Mouse (Mus musculus) spleen, adult 2 months (tissue): ENCODE data around the gene Pcgf2. TPM values are rescaled to one million over a fixed set of nuclear protein-coding genes. Genes with fewer than 3 reads are reported as not detected.

Experiments used
- DNase-seq, 2 experiments: peaks; one replicate each; pipeline versions ENCODE4 v3.0.0 to v3.0.0-alpha.2; 2012 to 2021; ENCODE audit warnings: low spot score in 2 of 2, low read depth in 1 of 2
- H3K27ac ChIP-seq: fragments of 200-500 bp; 2 replicates; pipeline ENCODE4 v1.5.1; 2012; ENCODE audit warnings: low read length, inconsistent platforms; ENCODE audit not compliant: insufficient read depth
- H3K27me3 ChIP-seq: fragments of 200-500 bp; 2 replicates; pipeline ENCODE4 v1.6.1; 2012; ENCODE audit warnings: mild to moderate bottlenecking, moderate library complexity, low read length, inconsistent platforms; ENCODE audit not compliant: control insufficient read depth, insufficient read depth
- H3K36me3 ChIP-seq: fragments of 200-500 bp; 2 replicates; pipeline ENCODE4 v1.6.1; 2012; ENCODE audit warnings: mild to moderate bottlenecking, low read length, inconsistent platforms; ENCODE audit not compliant: control insufficient read depth, insufficient read depth
- H3K4me1 ChIP-seq: fragments of 200-500 bp; 2 replicates; pipeline ENCODE4 v1.6.1; 2011; ENCODE audit warnings: inconsistent platforms; ENCODE audit not compliant: control insufficient read depth, insufficient read depth, insufficient read length
- H3K4me3 ChIP-seq: fragments of 200-500 bp; 2 replicates; pipeline ENCODE4 v1.5.1; 2011; ENCODE audit warnings: mild to moderate bottlenecking, inconsistent platforms; ENCODE audit not compliant: insufficient read depth, insufficient read length; ENCODE audit errors: extremely low read depth
- CTCF ChIP-seq: fragments of 200-500 bp; IDR thresholded peaks from 2 replicates; pipeline ENCODE4 v1.5.1; 2011; ENCODE audit warnings: mild to moderate bottlenecking, inconsistent platforms; ENCODE audit not compliant: insufficient read depth, insufficient read length, insufficient replicate concordance; ENCODE audit errors: extremely low read depth
- POLR2A ChIP-seq: fragments of 200-500 bp; IDR thresholded peaks from 2 replicates; pipeline ENCODE4 v1.6.1; 2011; ENCODE audit warnings: low read depth, low read length, inconsistent platforms
- WGBS: fragments of 180-500 bp; shearing (Covaris S2); methylation state at CpG from one replicate; pipeline ENCODE4 v1.1.7; 2018; 5-methylcytosine and 5-hydroxymethylcytosine counted together
- polyA plus RNA-seq: library from polyadenylated mRNA; depleted of rRNA; stranded (reverse); fragments of >200 nt; gene quantifications from 2 replicates; pipeline ENCODE4 v1.2.3, GENCODE M21; 2012; rRNA removed

Pcgf2 gene
- 10.0 and 14.4 TPM in 2 replicates for polyA plus RNA-seq

DNA sequence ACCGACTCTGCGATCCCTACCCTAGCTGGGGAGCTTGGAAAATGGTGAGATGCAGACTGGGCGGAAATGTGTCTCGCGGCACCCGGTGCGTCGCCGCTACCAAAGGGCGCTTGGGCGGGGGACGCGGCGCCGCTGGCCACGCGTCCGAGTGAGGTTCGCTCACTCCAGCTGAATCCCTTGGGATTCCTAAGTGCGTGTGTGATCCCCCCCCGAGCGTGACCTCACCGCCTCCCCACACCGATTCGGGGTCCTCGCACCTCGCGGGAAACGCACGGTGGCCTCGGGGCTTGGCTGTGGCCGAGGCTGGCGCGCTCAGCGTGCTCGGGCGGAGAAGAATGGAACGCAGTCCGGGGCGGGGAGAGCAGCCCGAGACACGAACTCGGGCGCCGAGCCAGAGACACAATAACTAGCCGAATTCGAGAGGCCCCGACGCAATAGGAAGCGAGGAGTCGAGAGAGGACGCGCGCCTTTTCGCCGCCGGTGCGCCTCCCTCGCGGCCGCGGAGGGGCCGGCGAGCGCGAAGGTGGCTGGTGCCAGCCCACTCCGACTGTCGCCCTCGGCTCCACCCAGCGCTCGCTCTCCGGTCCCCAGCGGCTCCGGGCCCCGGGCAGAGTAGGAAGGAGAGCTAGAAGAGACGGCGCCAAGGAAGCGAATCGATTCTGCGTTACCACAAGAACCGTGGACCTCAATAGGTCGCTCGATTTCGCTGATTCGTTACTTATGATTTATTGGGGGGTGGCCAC is at the start of gene Pcgf2:
TSS of gene Pcgf2 (minus strand) at position 495 of the 743 bp plus-strand sequence.
- peak in 1 of 2 experiments; percentile 49 for DNase-seq
- peaks cover 13% of the 10 kb centered on the region; the same call in 1 of the 2 replicates for H3K4me1 ChIP-seq
- WGBS, result under 1% methylated on average over 85 of the region's 85 CpGs
- H3K36me3 ChIP-seq, result no peaks in the 10 kb centered on the region
- peak within 1 kb of the TSS; percentile 58 for H3K4me3 ChIP-seq
- H3K27me3 ChIP-seq, result peaks cover 13% of the 10 kb centered on the region
- TF ChIP-seq POLR2A (no peak), CTCF (no peak)
- peak within 1 kb of the TSS; percentile 21 for H3K27ac ChIP-seq

DNA sequence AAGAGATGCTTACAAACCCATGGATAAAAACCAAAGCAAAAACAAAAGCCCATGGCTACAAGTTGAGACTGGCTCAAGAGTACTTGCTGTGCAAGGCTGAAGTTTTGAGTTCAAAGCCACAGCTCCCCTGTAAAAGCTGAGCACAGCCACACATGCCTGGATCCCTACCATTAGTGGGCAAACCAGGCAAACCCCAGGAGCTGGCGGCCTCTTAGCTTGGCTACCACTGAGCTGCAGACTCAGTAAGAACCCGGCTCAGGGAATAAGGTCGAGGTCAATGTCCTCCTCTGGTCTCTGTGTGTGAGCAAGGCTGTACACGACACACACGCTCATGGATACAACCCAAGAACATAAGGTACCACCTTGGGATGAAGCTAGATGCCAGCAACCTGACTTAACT is 48.2 kb upstream of the Pcgf2 start:
- Histone ChIP-seq H3K36me3 (peaks cover 36% of the 10 kb centered on the region), H3K4me1 (no peaks in the 10 kb centered on the region), H3K27me3 (no peaks in the 10 kb centered on the region), H3K27ac (no peak overlapping the region), H3K4me3 (no peak overlapping the region)
- TF ChIP-seq POLR2A (no peak), CTCF (no peak)
- WGBS, result 90% methylated on average over 5 of the region's 5 CpGs
- DNase-seq, result no peak

DNA sequence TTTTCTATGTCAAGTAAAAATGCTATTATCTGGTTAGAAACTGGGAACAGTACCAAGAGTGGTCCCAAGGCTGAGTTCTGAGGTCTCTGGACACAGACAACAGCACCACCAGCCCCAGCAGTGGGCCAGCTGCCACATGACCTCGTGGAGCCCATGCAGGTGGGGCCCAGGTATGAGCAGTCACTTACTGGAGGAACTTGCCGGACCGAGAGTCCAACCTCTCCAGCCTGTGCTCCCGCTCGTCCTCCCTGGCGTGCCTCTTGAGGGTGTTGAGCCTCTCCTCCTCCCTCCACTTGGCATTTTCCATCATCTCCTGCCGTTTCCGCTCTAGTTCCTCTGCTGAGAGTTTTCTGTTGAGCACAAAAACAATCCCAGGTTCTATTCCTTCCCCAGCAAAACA is 47.5 kb upstream of the Pcgf2 start:
- WGBS, result 94% methylated on average over 8 of the region's 8 CpGs
- H3K36me3 ChIP-seq, result peaks cover 29% of the 10 kb centered on the region
- H3K4me1 ChIP-seq, result peaks cover 4% of the 10 kb centered on the region; the same call in 1 of the 2 replicates

GRCm38 (mm10) chr11:97745331-97745721 is 45.0 kb upstream of the Pcgf2 start:
- 9% methylated on average over 13 of the region's 13 CpGs for WGBS
- peak overlapping the region; percentile 100 for H3K27ac ChIP-seq
- H3K4me1 ChIP-seq, result peaks cover 10% of the 10 kb centered on the region; the same call in 1 of the 2 replicates
- no peak for DNase-seq
- TF ChIP-seq CTCF (no peak), POLR2A (no peak)
- H3K36me3 ChIP-seq, result peaks cover 15% of the 10 kb centered on the region
- H3K27me3 ChIP-seq, result no peaks in the 10 kb centered on the region
- peak overlapping the region; percentile 100 for H3K4me3 ChIP-seq

More for the DNA sequence above, 47.5 kb upstream of the Pcgf2 start:
- TF ChIP-seq POLR2A (no peak), CTCF (no peak)
- no peak overlapping the region for H3K27ac ChIP-seq
- no peak overlapping the region for H3K4me3 ChIP-seq
- no peaks in the 10 kb centered on the region for H3K27me3 ChIP-seq
- no peak for DNase-seq

GRCm38 (mm10) chr11:97744718-97745330 is 44.5 kb upstream of the Pcgf2 start:
- TF ChIP-seq POLR2A (no peak), CTCF (no peak)
- peaks cover 11% of the 10 kb centered on the region; the same call in 1 of the 2 replicates for H3K36me3 ChIP-seq
- peak; percentile 91 to 96 for DNase-seq

DNA sequence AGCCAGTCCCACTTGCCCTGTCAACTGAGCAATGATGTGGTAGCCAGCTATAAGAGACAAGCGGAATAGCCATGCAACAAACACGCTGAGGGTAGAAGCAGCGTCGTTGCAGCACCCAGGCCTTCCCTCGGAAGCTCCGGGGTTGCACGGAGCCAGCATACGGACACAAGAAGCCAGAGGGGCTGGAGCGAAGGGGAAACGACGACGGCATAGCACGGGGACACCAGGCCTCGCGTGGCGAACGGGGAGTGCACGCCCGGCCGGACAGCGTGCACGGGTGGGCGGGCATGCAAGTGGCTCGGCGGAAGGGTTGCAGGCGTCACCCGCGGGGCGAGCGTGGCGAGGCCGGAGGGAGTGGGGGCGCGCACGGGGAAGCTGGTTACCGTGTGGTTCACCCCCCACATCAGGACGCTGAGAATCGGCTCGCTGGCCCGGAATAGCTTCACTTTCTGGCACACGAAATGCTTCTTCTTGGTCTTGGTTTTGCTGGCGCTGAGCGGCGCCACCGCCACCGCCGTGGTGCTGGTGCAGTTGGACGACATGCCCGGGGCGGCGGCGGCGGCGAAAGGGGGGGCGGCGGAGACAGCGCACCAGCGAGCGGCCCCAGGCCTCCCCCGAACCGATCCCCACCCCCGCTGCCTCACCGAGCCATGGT is 43.9 kb upstream of the Pcgf2 start, which contains the start of gene Pip4k2b:
TSS of gene Pip4k2b (minus strand) at position 642 of the 655 bp plus-strand sequence.
- Histone ChIP-seq H3K4me1 (peaks cover 15% of the 10 kb centered on the region; the same call in 1 of the 2 replicates), H3K27me3 (no peaks in the 10 kb centered on the region), H3K27ac (peak within 1 kb of the TSS; percentile 100), H3K4me3 (peak within 1 kb of the TSS; percentile 100), H3K36me3 (peaks cover 8% of the 10 kb centered on the region; the same call in 1 of the 2 replicates)
- under 1% methylated on average over 60 of the region's 63 CpGs for WGBS
- no peak for TF ChIP-seq CTCF
- peak in 1 of 2 experiments; percentile 63 for DNase-seq

More at GRCm38 (mm10) chr11:97744718-97745330, 44.5 kb upstream of the Pcgf2 start:
- peaks cover 15% of the 10 kb centered on the region; the same call in 1 of the 2 replicates for H3K4me1 ChIP-seq
- peak overlapping the region; percentile 100 for H3K27ac ChIP-seq
- under 1% methylated on average over 37 of the region's 57 CpGs for WGBS
- peak overlapping the region; percentile 100 for H3K4me3 ChIP-seq
- H3K27me3 ChIP-seq, result no peaks in the 10 kb centered on the region
